Mouse (Mus musculus) large intestine, adult 2 months (tissue): Measurements from ENCODE around the gene Gadd45a. TPM values are rescaled to one million over a fixed set of nuclear protein-coding genes. Genes with fewer than 3 reads are reported as not detected.
A peak's percentile ranks its signal among the peaks of the same experiment; 100 is the strongest.

Experiments
- DNase-seq: peaks from one replicate; pipeline ENCODE4 v3.0.0-alpha.2; 2012; ENCODE audit warnings: low read depth, low spot score
- WGBS: fragments of 180-500 bp; shearing (Covaris S2); methylation state at CpG from one replicate; pipeline ENCODE4 v1.1.7; 2018; 5-methylcytosine and 5-hydroxymethylcytosine counted together
- polyA plus RNA-seq: library from polyadenylated mRNA; depleted of rRNA; stranded (reverse); fragments of >200 nt; gene quantifications from 2 replicates; pipeline ENCODE4 v1.2.3, GENCODE M21; 2012; rRNA removed

Gene Gadd45a
- 52.8 and 87.8 TPM in 2 replicates for polyA plus RNA-seq

GRCm38 (mm10) chr6:67036837-67037628 lies at the start of gene Gadd45a:
TSS of gene Gadd45a (minus strand) at chr6:67037457.
- DNase-seq = peak; percentile 96
- under 1% methylated on average over 69 of the region's 69 CpGs for WGBS

- no peak for DNase-seq
- WGBS = 77% methylated on average over 9 of the region's 9 CpGs
Measured at GRCm38 (mm10) chr6:67085850-67086437, 48.7 kb upstream of the Gadd45a start.

GRCm38 (mm10) chr6:67084465-67084864 lies 47.2 kb upstream of the Gadd45a start:
- WGBS = 98% methylated on average over 2 of the region's 2 CpGs
- no peak for DNase-seq

GRCm38 (mm10) chr6:67081141-67081540 lies 43.9 kb upstream of the Gadd45a start:
- 89% methylated on average over 4 of the region's 4 CpGs for WGBS
- DNase-seq = no peak

- WGBS = 61% methylated on average over 3 of the region's 3 CpGs
- DNase-seq = no peak
Measured at GRCm38 (mm10) chr6:67078076-67078475, 40.8 kb upstream of the Gadd45a start.

GRCm38 (mm10) chr6:67077477-67077876 lies 40.2 kb upstream of the Gadd45a start:
- no peak for DNase-seq
- 46% methylated on average over 3 of the region's 3 CpGs for WGBS

- DNase-seq = no peak
- 39% methylated on average over 1 of the region's 1 CpGs for WGBS
Measured at GRCm38 (mm10) chr6:67076348-67076747, 39.1 kb upstream of the Gadd45a start.

GRCm38 (mm10) chr6:67074868-67075267 lies 37.6 kb upstream of the Gadd45a start:
- no peak for DNase-seq

- 70% methylated on average over 5 of the region's 5 CpGs for WGBS
- DNase-seq = no peak
Measured at GRCm38 (mm10) chr6:67073929-67074328, 36.7 kb upstream of the Gadd45a start.

- WGBS = 64% methylated on average over 4 of the region's 4 CpGs
- DNase-seq = no peak
Measured at GRCm38 (mm10) chr6:67073446-67073845, 36.2 kb upstream of the Gadd45a start.

- no peak for DNase-seq
- WGBS = 70% methylated on average over 1 of the region's 1 CpGs
Measured at GRCm38 (mm10) chr6:67071615-67072014, 34.4 kb upstream of the Gadd45a start.

GRCm38 (mm10) chr6:67069800-67070315 lies 32.6 kb upstream of the Gadd45a start:
- DNase-seq = no peak
- WGBS = 58% methylated on average over 9 of the region's 9 CpGs

- 75% methylated on average over 8 of the region's 8 CpGs for WGBS
- no peak for DNase-seq
Measured at GRCm38 (mm10) chr6:67069219-67069762, 32.0 kb upstream of the Gadd45a start.

- DNase-seq = no peak
- 79% methylated on average over 5 of the region's 5 CpGs for WGBS
Measured at GRCm38 (mm10) chr6:67060057-67060456, 22.8 kb upstream of the Gadd45a start.

- 66% methylated on average over 7 of the region's 7 CpGs for WGBS
- no peak for DNase-seq
Measured at GRCm38 (mm10) chr6:67057991-67058696, 20.9 kb upstream of the Gadd45a start.

- DNase-seq = no peak
- WGBS = 35% methylated on average over 5 of the region's 5 CpGs
Measured at GRCm38 (mm10) chr6:67057574-67057973, 20.3 kb upstream of the Gadd45a start.

GRCm38 (mm10) chr6:67056889-67057564 lies 19.8 kb upstream of the Gadd45a start:
- peak; percentile 76 for DNase-seq
- 21% methylated on average over 3 of the region's 3 CpGs for WGBS

- no peak for DNase-seq
- WGBS = 35% methylated on average over 15 of the region's 15 CpGs
Measured at GRCm38 (mm10) chr6:67056108-67056888, 19.0 kb upstream of the Gadd45a start.

- DNase-seq = no peak
- WGBS = 46% methylated on average over 1 of the region's 1 CpGs
Measured at GRCm38 (mm10) chr6:67050063-67050462, 12.8 kb upstream of the Gadd45a start.
